Mouse (Mus musculus) neural tube, embryonic 11.5 days (tissue): ENCODE results near the gene Spdye4c. TPM values are rescaled to one million over a fixed set of nuclear protein-coding genes. Genes with fewer than 3 reads are reported as not detected.
A peak's percentile ranks its signal among the peaks of the same experiment; 100 is the strongest.

Experiments used
- ATAC-seq: fragments of 200-750 bp; cut with Nextera tagmentation; 2 replicates; pipeline ENCODE4 v1.8.0; 2017; ENCODE audit warnings: moderate number of reproducible peaks, mild to moderate bottlenecking, moderate TSS enrichment, moderate library complexity; ENCODE audit not compliant: insufficient read depth, low FRiP score, low TSS enrichment
- DNase-seq: peaks from one replicate; pipeline ENCODE4 v3.0.0-alpha.2; 2015; ENCODE audit warnings: low spot score
- H3K27ac ChIP-seq: fragments of 300-500 bp; sonication (generic); 2 replicates; pipeline ENCODE4 v1.5.1; 2014; ENCODE audit warnings: low read depth, mild to moderate bottlenecking, low read length
- H3K27me3 ChIP-seq: fragments of 300-500 bp; sonication (generic); 2 replicates; pipeline ENCODE4 v1.6.1; 2014; ENCODE audit warnings: mild to moderate bottlenecking, low read length, mixed read lengths; ENCODE audit not compliant: control insufficient read depth, insufficient read depth
- H3K36me3 ChIP-seq: fragments of 300-500 bp; sonication (generic); 2 replicates; pipeline ENCODE4 v1.6.1; 2014; ENCODE audit warnings: mild to moderate bottlenecking, low read length, moderate library complexity, mixed read lengths; ENCODE audit not compliant: control insufficient read depth, insufficient read depth
- H3K4me1 ChIP-seq: fragments of 300-500 bp; sonication (generic); 2 replicates; pipeline ENCODE4 v1.6.1; 2014; ENCODE audit warnings: low read length, mixed read lengths; ENCODE audit not compliant: control insufficient read depth, insufficient read depth
- H3K4me2 ChIP-seq: fragments of 300-500 bp; sonication (generic); 2 replicates; pipeline ENCODE4 v1.6.1; 2014; ENCODE audit warnings: low read depth, mild to moderate bottlenecking, moderate library complexity
- H3K4me3 ChIP-seq: fragments of 300-500 bp; sonication (generic); 2 replicates; pipeline ENCODE4 v1.5.1; 2014; ENCODE audit warnings: low read depth, low read length
- H3K9ac ChIP-seq: fragments of 300-500 bp; sonication (generic); 2 replicates; pipeline ENCODE4 v1.6.1; 2014; ENCODE audit warnings: mild to moderate bottlenecking, low read length
- H3K9me3 ChIP-seq: fragments of 300-500 bp; sonication (generic); 2 replicates; pipeline ENCODE4 v1.6.1; 2016; ENCODE audit warnings: low read length; ENCODE audit not compliant: control insufficient read depth
- WGBS: fragments of 180-500 bp; shearing (Covaris S2); extraction: QIAGEN DNeasy Blood & Tissue Kit; methylation state at CpG from one replicate; pipeline ENCODE4 v1.1.7; 2014; 5-methylcytosine and 5-hydroxymethylcytosine counted together
- polyA plus RNA-seq: library from polyadenylated mRNA; unstranded; fragments of >200 nt; fragmentation: Nextera tagmentation; extraction: Ambion mirVana; gene quantifications from 2 replicates; pipeline ENCODE4 v1.2.1, GENCODE M21; 2014

Spdye4c gene
- not detected in 2 replicates for polyA plus RNA-seq

DNA sequence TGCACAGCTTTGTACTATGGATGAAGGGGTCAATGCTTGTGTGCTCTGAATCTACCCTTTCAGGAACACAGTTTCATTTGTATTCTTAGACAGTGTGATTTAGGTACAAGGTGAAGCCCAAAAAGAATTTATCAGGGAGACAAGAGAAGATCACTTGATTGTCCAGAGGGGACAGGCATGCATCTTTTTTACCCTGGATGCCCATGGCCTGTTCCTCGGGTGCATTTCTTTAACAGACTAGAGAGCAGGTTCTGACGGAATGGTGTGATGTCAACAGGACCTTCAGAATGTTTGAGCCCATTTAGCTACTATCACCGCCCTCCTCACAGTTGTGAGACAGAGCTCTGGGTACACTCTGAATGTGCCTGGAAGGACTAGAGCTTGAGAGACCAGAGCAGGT is at the start of gene Spdye4c:
Gene Spdye4c (plus strand): TSS at position 301 of the 400 bp plus-strand sequence.
- Histone ChIP-seq H3K9ac (no peak within 1 kb of the TSS), H3K4me3 (no peak within 1 kb of the TSS), H3K9me3 (no peaks in the 10 kb centered on the region), H3K27me3 (no peaks in the 10 kb centered on the region), H3K27ac (no peak within 1 kb of the TSS), H3K4me2 (no peak within 1 kb of the TSS), H3K4me1 (no peaks in the 10 kb centered on the region), H3K36me3 (no peaks in the 10 kb centered on the region)
- ATAC-seq: no peak
- WGBS: 91% methylated on average over 3 of the region's 3 CpGs
- DNase-seq: no peak

DNA sequence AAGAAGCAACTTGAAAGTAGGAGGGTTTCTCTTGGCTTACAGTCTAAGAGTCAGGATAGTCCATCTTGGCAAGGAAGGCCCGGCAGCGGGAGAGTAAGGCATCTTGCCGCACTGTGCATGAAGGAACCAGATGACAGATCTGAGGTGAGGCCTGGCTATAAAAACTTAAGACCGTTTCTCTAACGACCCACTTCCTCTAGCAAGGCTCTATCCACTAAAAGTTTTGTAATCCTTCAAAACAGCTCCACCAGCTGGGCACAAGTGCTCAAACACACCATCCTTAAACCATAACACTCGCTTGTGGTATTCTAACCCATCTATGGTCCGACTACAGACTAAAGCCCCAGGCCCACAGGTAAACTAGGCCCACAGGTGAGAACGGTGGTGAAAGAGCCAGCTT is 47.5 kb upstream of the Spdye4c start:
- 82% methylated on average over 8 of the region's 8 CpGs for WGBS
- no peak for ATAC-seq
- no peaks in the 10 kb centered on the region for H3K27me3 ChIP-seq

DNA sequence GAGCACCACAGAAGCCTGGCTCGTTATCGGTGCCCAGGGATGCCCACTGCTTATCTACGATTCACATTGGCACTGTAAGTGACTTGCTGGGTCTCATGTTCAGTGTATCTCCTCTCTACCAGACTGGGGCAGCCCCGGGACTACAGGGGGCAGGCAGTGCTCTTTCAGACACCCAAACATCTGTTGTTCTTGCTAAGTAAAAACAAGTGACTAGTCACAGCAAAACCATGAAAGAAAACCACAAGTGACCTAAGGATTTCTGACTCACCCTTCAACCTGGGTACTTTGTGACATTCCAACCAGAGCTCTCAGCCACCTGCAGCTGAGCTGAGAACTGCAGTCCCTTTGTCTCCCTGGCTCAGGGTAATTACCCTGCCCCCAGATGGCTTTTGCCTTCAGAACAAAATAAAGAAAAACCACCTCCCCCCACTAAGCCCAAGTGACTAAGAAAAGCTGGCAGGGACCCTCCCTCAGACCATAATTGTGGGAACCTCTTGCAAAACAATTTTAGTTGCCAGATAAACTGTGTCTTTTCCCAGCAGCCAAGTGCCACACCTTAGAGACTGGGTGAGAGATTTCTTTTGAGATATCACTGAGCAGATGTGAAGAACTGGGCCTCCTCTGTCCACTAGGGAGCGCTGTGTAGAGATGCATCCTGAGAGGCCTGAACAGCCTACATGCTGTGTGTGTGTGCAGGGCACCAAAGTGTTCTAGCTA is 46.4 kb upstream of the Spdye4c start:
- H3K36me3 ChIP-seq: no peaks in the 10 kb centered on the region
- H3K4me1 ChIP-seq: no peaks in the 10 kb centered on the region; the same call in 1 of the 2 replicates
- DNase-seq (peak; percentile 61), ATAC-seq (no peak)
- H3K9me3 ChIP-seq: no peaks in the 10 kb centered on the region
- H3K27me3 ChIP-seq: no peaks in the 10 kb centered on the region
- 44% methylated on average over 5 of the region's 5 CpGs for WGBS
- H3K27ac ChIP-seq: no peak overlapping the region
- H3K4me2 ChIP-seq: no peak overlapping the region
- H3K9ac ChIP-seq: no peak overlapping the region
- no peak overlapping the region for H3K4me3 ChIP-seq

More for the DNA sequence above, 47.5 kb upstream of the Spdye4c start:
- no peak overlapping the region for H3K27ac ChIP-seq
- H3K9me3 ChIP-seq: no peaks in the 10 kb centered on the region
- no peaks in the 10 kb centered on the region; the same call in 1 of the 2 replicates for H3K4me1 ChIP-seq
- no peak for DNase-seq
- no peak overlapping the region for H3K4me2 ChIP-seq
- H3K4me3 ChIP-seq: no peak overlapping the region
- no peak overlapping the region for H3K9ac ChIP-seq
- no peaks in the 10 kb centered on the region for H3K36me3 ChIP-seq

DNA sequence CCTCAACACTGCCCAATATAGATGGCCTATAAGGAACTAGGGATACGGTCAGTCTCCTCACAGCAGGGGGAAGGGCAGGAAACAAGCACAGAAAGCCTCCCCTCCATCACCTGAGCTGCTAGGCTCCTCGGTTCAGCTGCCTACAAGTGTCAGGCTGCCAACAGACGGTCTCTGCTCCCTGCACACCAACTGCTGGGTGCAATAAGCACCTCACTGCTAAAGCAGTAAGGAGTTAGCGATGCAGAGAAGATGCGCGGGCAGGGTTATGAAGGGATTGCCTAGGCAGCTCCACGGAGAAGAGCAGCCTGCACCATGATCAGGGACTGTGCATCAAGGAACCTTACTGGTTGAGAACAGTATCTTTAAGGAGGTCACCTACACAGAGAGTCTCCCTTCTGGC is 45.6 kb upstream of the Spdye4c start:
- DNase-seq: no peak
- no peak for ATAC-seq
- 55% methylated on average over 7 of the region's 7 CpGs for WGBS
- Histone ChIP-seq H3K9ac (no peak overlapping the region), H3K9me3 (no peaks in the 10 kb centered on the region), H3K27ac (no peak overlapping the region), H3K4me2 (no peak overlapping the region), H3K4me1 (no peaks in the 10 kb centered on the region; the same call in 1 of the 2 replicates), H3K4me3 (no peak overlapping the region), H3K27me3 (no peaks in the 10 kb centered on the region), H3K36me3 (no peaks in the 10 kb centered on the region)

DNA sequence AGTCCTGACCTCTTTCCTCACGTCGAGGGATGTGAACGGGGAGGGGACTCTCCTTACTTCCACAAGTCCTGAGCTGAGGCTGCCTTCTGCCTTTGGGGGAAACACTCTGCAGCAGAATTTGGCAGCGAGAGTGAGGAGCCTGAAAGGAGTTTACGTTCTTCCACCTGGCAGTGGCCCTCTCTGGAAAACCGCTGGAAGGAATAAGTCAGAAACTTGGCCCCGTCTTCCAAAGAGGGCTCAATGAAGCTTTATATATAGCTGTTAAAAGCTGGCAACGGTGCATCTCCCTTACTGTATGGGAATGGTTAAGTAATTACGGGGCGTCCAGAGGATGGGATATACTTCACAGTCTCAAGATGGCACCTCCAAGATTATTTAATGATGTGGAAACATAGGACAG is 43.9 kb upstream of the Spdye4c start:
- 87% methylated on average over 10 of the region's 10 CpGs for WGBS
- no peak overlapping the region for H3K4me2 ChIP-seq
- ATAC-seq (no peak), DNase-seq (no peak)
- no peaks in the 10 kb centered on the region for H3K27me3 ChIP-seq
- peaks cover 2% of the 10 kb centered on the region; the same call in 1 of the 2 replicates for H3K4me1 ChIP-seq
- no peaks in the 10 kb centered on the region for H3K36me3 ChIP-seq
- no peak overlapping the region for H3K27ac ChIP-seq
- H3K9ac ChIP-seq: no peak overlapping the region
- no peak overlapping the region for H3K4me3 ChIP-seq
- no peaks in the 10 kb centered on the region for H3K9me3 ChIP-seq

DNA sequence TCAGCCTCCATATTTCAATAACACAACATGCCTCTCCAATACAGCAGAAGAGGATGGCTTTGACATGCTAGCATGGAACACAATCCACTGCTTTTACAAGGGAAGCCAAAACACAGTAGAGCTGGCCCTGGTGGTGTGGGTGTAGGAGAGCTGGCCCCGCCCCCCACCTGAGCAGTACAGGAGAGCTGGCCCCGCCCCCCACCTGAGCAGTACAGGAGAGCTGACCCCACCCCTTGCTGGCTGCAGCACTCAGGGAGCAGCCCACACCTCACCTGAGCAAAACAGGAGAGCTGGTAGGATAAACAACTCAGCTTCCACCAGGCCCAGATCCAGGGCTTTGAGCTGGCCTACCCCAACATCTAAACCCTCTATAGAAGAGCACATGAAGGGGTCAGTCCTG is 42.7 kb upstream of the Spdye4c start:
- DNase-seq: no peak
- Histone ChIP-seq H3K36me3 (no peaks in the 10 kb centered on the region), H3K4me2 (no peak overlapping the region), H3K9me3 (no peaks in the 10 kb centered on the region), H3K4me1 (peaks cover 2% of the 10 kb centered on the region; the same call in 1 of the 2 replicates), H3K9ac (no peak overlapping the region), H3K27me3 (no peaks in the 10 kb centered on the region), H3K4me3 (no peak overlapping the region), H3K27ac (no peak overlapping the region)
- 54% methylated on average over 2 of the region's 2 CpGs for WGBS
- ATAC-seq: no peak

DNA sequence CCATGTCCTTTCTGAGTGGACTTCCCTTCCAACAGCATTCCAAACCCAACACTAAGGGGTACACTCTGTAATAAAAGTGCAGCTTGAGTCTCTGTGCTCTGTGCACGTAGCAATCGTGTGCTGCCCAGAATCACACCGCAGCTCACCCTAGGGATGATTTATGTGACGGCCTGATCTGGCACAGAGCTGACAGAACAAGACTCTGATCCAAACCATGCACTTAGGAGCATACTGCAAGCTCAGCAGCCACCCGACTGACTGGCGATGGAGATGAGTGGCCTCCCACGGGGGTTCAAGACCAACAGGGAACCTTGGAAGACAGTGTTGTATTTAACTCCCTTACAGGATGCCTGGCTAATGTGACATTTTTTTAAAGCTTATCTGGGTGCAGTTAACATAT is 41.4 kb upstream of the Spdye4c start:
- no peaks in the 10 kb centered on the region for H3K9me3 ChIP-seq
- DNase-seq (no peak), ATAC-seq (no peak)
- H3K4me3 ChIP-seq: no peak overlapping the region
- H3K36me3 ChIP-seq: no peaks in the 10 kb centered on the region
- no peak overlapping the region for H3K27ac ChIP-seq
- no peak overlapping the region for H3K4me2 ChIP-seq
- no peak overlapping the region for H3K9ac ChIP-seq
- WGBS: 45% methylated on average over 7 of the region's 7 CpGs
- H3K27me3 ChIP-seq: no peaks in the 10 kb centered on the region
- peaks cover 2% of the 10 kb centered on the region; the same call in 1 of the 2 replicates for H3K4me1 ChIP-seq

DNA sequence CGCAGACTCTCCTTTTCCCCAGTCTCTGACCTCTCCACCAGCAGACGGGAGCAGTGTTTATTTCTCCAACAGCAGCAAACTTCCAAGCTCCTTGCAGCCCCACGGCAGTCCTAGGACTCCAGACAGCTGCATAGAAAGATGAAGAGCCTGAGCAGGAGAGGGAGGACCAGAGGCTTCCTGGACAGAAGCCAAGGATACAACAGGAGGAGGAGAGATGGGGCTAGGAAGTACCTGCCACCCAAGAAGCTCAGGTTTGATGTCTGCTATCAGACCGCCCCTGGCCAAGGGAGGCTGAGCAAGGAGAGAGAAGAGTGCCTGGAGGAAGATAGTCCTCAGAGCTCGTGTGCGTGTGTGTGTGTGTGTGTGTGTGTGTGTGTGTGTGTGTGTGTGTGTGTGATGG is 41.0 kb upstream of the Spdye4c start:
- no peak overlapping the region for H3K27ac ChIP-seq
- H3K36me3 ChIP-seq: no peaks in the 10 kb centered on the region
- no peak overlapping the region for H3K4me3 ChIP-seq
- WGBS: 64% methylated on average over 6 of the region's 6 CpGs
- H3K9ac ChIP-seq: no peak overlapping the region
- no peaks in the 10 kb centered on the region for H3K9me3 ChIP-seq
- H3K4me1 ChIP-seq: peaks cover 2% of the 10 kb centered on the region; the same call in 1 of the 2 replicates
- no peak for ATAC-seq
- no peak overlapping the region for H3K4me2 ChIP-seq
- no peaks in the 10 kb centered on the region for H3K27me3 ChIP-seq
- DNase-seq: no peak
